Mouse (Mus musculus): ENCODE measurements around the gene Pttg1.

GRCm38 (mm10) chr11:43463204-43463603, 37.2 kb upstream of the Pttg1 start:
- TF ChIP-seq CTCF (IDR thresholded peaks at IDR 0.05), result no peak
- TF ChIP-seq POLR2A (IDR thresholded peaks at IDR 0.05; ENCODE audit: insufficient read depth, low read depth, low read length), result no peak

All from heart, adult 2 months (tissue).